Mouse (Mus musculus): ENCODE data around the gene Tram2. TPM values are rescaled to one million over a fixed set of nuclear protein-coding genes. Genes with fewer than 3 reads are reported as not detected.

The Tram2 gene
- total and polyA plus RNA-seq, 3 experiments, result 4.6 to 6.0 (median 5.6) TPM

GRCm38 (mm10) chr1:21049005-21049404 lies 30.0 kb downstream of the Tram2 start:
- no peaks in the 10 kb centered on the region for H3K27me3 ChIP-seq (ENCODE audit: control insufficient read depth, insufficient read depth, low read length)
- peaks cover 10% of the 10 kb centered on the region for H3K4me1 ChIP-seq (ENCODE audit: control insufficient read depth, insufficient read depth, low read length)
- DNase-seq, result no peak
- no peak overlapping the region for H3K27ac ChIP-seq
- H3K4me3 ChIP-seq, result no peak overlapping the region
- H3K79me2 ChIP-seq (replicated peaks; ENCODE audit: control insufficient read depth, insufficient read depth, low read length), result no peaks in the 10 kb centered on the region
- TF ChIP-seq EP300 (IDR thresholded peaks at IDR 0.05; ENCODE audit: insufficient read depth, low read depth, low read length) (no peak), CTCF (IDR thresholded peaks at IDR 0.05) (no peak), POLR2A (IDR thresholded peaks at IDR 0.05; ENCODE audit: insufficient read depth, low read depth, low read length) (no peak)
- no peak overlapping the region for H3K9ac ChIP-seq (ENCODE audit: low read depth, low read length)
- H3K36me3 ChIP-seq (ENCODE audit: control insufficient read depth, insufficient read depth, low read length), result no peaks in the 10 kb centered on the region
- 76% methylated on average over 5 of the region's 5 CpGs for WGBS
- intact Hi-C loops (cut with DNase I), result no loop called here

- Histone ChIP-seq H3K4me3 (no peak overlapping the region), H3K79me2 (replicated peaks; ENCODE audit: control insufficient read depth, insufficient read depth, low read length) (no peaks in the 10 kb centered on the region), H3K4me1 (ENCODE audit: control insufficient read depth, insufficient read depth, low read length) (peaks cover 10% of the 10 kb centered on the region), H3K27ac (no peak overlapping the region), H3K36me3 (ENCODE audit: control insufficient read depth, insufficient read depth, low read length) (no peaks in the 10 kb centered on the region), H3K27me3 (ENCODE audit: control insufficient read depth, insufficient read depth, low read length) (no peaks in the 10 kb centered on the region), H3K9ac (ENCODE audit: low read depth, low read length) (no peak overlapping the region)
- TF ChIP-seq CTCF (IDR thresholded peaks at IDR 0.05), result no peak
- TF ChIP-seq POLR2A (IDR thresholded peaks at IDR 0.05; ENCODE audit: insufficient read depth, low read depth, low read length), result no peak
- TF ChIP-seq EP300 (IDR thresholded peaks at IDR 0.05; ENCODE audit: insufficient read depth, low read depth, low read length), result no peak
- no peak for DNase-seq
- intact Hi-C loops (cut with DNase I), result no loop called here
- 63% methylated on average over 8 of the region's 8 CpGs for WGBS
Observed at GRCm38 (mm10) chr1:21048402-21048801, 30.6 kb downstream of the Tram2 start.

- DNase-seq, result no peak
- H3K4me1 ChIP-seq (ENCODE audit: control insufficient read depth, insufficient read depth, low read length), result peaks cover 1% of the 10 kb centered on the region; the same call in 1 of the 2 replicates
- no peak overlapping the region for H3K4me3 ChIP-seq
- no peaks in the 10 kb centered on the region for H3K36me3 ChIP-seq (ENCODE audit: control insufficient read depth, insufficient read depth, low read length)
- H3K79me2 ChIP-seq (replicated peaks; ENCODE audit: control insufficient read depth, insufficient read depth, low read length), result no peaks in the 10 kb centered on the region
- H3K27ac ChIP-seq, result no peak overlapping the region
- H3K9ac ChIP-seq (ENCODE audit: low read depth, low read length), result no peak overlapping the region
- H3K27me3 ChIP-seq (ENCODE audit: control insufficient read depth, insufficient read depth, low read length), result no peaks in the 10 kb centered on the region
- intact Hi-C loops (cut with DNase I), result no loop called here
- TF ChIP-seq POLR2A (IDR thresholded peaks at IDR 0.05; ENCODE audit: insufficient read depth, low read depth, low read length), result no peak
- TF ChIP-seq EP300 (IDR thresholded peaks at IDR 0.05; ENCODE audit: insufficient read depth, low read depth, low read length), result no peak
- no peak for TF ChIP-seq CTCF (IDR thresholded peaks at IDR 0.05)
- 89% methylated on average over 7 of the region's 7 CpGs for WGBS
Observed at GRCm38 (mm10) chr1:21042461-21042860, 36.6 kb downstream of the Tram2 start.

- Histone ChIP-seq H3K27ac (no peak overlapping the region), H3K36me3 (ENCODE audit: control insufficient read depth, insufficient read depth, low read length) (no peaks in the 10 kb centered on the region), H3K9ac (ENCODE audit: low read depth, low read length) (no peak overlapping the region), H3K4me3 (no peak overlapping the region), H3K79me2 (replicated peaks; ENCODE audit: control insufficient read depth, insufficient read depth, low read length) (no peaks in the 10 kb centered on the region), H3K27me3 (ENCODE audit: control insufficient read depth, insufficient read depth, low read length) (no peaks in the 10 kb centered on the region), H3K4me1 (ENCODE audit: control insufficient read depth, insufficient read depth, low read length) (peaks cover 1% of the 10 kb centered on the region; the same call in 1 of the 2 replicates)
- intact Hi-C loops (cut with DNase I), result no loop called here
- no peak for TF ChIP-seq CTCF (IDR thresholded peaks at IDR 0.05)
- no peak for TF ChIP-seq POLR2A (IDR thresholded peaks at IDR 0.05; ENCODE audit: insufficient read depth, low read depth, low read length)
- no peak for TF ChIP-seq EP300 (IDR thresholded peaks at IDR 0.05; ENCODE audit: insufficient read depth, low read depth, low read length)
- WGBS, result 60% methylated on average over 7 of the region's 7 CpGs
- DNase-seq, result no peak
Observed at GRCm38 (mm10) chr1:21040610-21041326, 38.3 kb downstream of the Tram2 start.

- WGBS, result 89% methylated on average over 7 of the region's 7 CpGs
- Histone ChIP-seq H3K4me1 (ENCODE audit: control insufficient read depth, insufficient read depth, low read length) (peaks cover 1% of the 10 kb centered on the region; the same call in 1 of the 2 replicates), H3K36me3 (ENCODE audit: control insufficient read depth, insufficient read depth, low read length) (no peaks in the 10 kb centered on the region), H3K27me3 (ENCODE audit: control insufficient read depth, insufficient read depth, low read length) (no peaks in the 10 kb centered on the region), H3K9ac (ENCODE audit: low read depth, low read length) (no peak overlapping the region), H3K79me2 (replicated peaks; ENCODE audit: control insufficient read depth, insufficient read depth, low read length) (no peaks in the 10 kb centered on the region), H3K4me3 (no peak overlapping the region), H3K27ac (no peak overlapping the region)
- intact Hi-C loops (cut with DNase I), result no loop called here
- no peak for TF ChIP-seq EP300 (IDR thresholded peaks at IDR 0.05; ENCODE audit: insufficient read depth, low read depth, low read length)
- TF ChIP-seq POLR2A (IDR thresholded peaks at IDR 0.05; ENCODE audit: insufficient read depth, low read depth, low read length), result no peak
- no peak for TF ChIP-seq CTCF (IDR thresholded peaks at IDR 0.05)
- DNase-seq, result no peak
Observed at GRCm38 (mm10) chr1:21040173-21040572, 38.9 kb downstream of the Tram2 start.

- Histone ChIP-seq H3K27me3 (ENCODE audit: control insufficient read depth, insufficient read depth, low read length) (no peaks in the 10 kb centered on the region), H3K36me3 (ENCODE audit: control insufficient read depth, insufficient read depth, low read length) (no peaks in the 10 kb centered on the region), H3K4me1 (ENCODE audit: control insufficient read depth, insufficient read depth, low read length) (peaks cover 1% of the 10 kb centered on the region; the same call in 1 of the 2 replicates), H3K4me3 (no peak overlapping the region), H3K27ac (no peak overlapping the region), H3K9ac (ENCODE audit: low read depth, low read length) (no peak overlapping the region), H3K79me2 (replicated peaks; ENCODE audit: control insufficient read depth, insufficient read depth, low read length) (no peaks in the 10 kb centered on the region)
- no peak for TF ChIP-seq EP300 (IDR thresholded peaks at IDR 0.05; ENCODE audit: insufficient read depth, low read depth, low read length)
- no peak for TF ChIP-seq CTCF (IDR thresholded peaks at IDR 0.05)
- WGBS, result 96% methylated on average over 3 of the region's 3 CpGs
- DNase-seq, result no peak
- intact Hi-C loops (cut with DNase I), result no loop called here
Observed at GRCm38 (mm10) chr1:21039564-21039963, 39.5 kb downstream of the Tram2 start.
